Mouse (Mus musculus) Muller cell, postnatal 12 days (primary cell): ENCODE measurements around the gene Zmiz1.

Experiments used
- DNase-seq: peaks from one replicate; pipeline ENCODE4 v3.0.0-alpha.2; 2015; ENCODE audit errors: inconsistent ontology term

The Zmiz1 gene

DNA sequence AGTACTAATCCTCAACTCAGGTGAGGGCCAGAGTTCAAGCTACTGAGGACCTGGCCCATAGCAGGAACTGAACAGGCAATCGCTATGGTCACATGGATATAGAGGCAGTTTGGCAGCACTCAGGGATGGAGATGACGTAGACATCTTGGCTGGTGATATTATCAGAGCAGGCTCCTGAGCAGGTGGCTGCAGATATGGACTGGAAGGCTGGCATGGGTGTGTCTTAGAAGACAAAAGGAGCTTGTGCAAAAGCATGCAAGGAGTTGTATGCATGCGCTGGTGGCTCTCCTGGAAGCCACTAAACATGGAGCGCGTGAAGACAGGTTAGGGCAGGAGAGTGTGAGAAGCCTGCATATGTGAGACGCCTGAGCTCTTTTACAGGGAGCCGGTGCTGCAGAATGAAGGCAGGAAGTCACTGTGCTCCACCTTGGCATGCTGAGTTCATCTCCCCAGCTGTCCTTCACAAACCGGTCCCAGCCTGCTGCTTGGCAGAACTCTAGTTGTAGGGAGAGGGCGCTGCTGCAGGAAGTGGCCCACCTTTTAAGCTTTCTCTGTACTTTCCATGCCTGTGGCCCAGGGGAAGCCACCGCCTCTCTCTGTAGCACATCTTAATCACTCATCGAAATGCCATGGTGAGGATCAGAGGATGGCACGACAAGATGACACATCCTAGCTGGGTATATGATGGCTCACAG is 4.8 kb upstream of the Zmiz1 start:
- DNase-seq = no peak

DNA sequence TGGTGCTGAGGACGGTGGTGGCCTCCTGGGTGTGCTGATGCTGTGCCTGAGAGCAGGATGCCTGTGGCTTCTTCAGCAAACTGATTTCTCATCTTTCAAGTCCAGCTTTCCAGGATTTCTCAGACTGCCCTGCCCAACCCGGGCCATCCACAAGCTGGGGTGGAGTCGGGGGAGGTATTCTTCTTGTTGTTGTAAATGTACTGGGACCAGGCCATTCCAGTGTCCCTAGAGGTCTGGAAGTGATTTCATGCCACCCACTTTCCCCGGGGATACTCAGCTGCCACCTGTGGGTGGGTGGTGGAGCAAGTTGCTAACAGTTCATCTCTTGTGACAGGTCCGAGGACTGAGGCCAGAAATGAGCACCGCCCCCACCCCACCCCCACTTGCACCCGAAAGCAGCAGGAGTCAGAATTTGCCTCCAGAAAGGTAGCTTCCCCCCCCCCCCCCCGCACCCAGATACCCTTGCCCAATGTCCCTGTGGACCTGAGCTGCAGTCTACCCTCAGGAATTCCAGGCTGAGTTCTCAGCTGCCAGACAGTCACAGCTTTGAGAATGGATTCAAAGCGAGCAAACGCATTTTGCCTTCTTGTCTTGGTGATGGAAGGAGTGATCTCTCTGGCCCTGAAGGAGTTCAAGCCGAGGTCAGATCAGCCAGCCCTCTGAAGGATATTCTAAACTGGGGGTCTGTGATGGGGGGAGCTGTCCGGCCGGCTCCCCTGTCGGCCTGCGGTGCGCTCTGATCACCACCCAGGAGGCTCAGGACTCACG is 2.1 kb upstream of the Zmiz1 start:
- peak; percentile 84 for DNase-seq

DNA sequence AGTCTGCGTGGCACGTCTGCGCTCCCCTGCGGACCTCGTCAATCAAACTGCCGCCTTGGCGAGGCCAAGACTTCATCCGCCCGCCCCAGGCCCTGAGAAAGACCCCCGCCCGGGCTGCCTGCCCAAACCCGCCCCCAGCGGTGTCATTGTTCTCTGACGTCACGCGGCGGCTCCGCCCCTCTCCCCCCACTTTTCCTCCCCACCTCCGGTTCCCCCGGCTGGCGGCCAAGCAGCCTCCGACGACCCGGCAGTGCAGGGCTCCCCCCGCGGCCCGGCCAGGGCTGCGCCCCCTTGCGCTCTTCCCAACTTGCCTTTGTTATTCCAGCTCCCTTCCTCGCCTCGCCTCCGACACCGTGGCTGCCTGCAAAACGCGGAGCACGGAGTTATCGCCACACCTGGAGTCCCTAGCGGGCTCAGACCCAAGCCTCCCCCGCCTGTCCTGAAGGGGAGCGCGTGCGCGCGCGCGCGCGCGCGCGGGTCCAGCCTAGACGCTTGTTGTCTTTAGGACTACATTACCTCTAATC is 1.5 kb upstream of the Zmiz1 start:
- DNase-seq = peak; percentile 98

DNA sequence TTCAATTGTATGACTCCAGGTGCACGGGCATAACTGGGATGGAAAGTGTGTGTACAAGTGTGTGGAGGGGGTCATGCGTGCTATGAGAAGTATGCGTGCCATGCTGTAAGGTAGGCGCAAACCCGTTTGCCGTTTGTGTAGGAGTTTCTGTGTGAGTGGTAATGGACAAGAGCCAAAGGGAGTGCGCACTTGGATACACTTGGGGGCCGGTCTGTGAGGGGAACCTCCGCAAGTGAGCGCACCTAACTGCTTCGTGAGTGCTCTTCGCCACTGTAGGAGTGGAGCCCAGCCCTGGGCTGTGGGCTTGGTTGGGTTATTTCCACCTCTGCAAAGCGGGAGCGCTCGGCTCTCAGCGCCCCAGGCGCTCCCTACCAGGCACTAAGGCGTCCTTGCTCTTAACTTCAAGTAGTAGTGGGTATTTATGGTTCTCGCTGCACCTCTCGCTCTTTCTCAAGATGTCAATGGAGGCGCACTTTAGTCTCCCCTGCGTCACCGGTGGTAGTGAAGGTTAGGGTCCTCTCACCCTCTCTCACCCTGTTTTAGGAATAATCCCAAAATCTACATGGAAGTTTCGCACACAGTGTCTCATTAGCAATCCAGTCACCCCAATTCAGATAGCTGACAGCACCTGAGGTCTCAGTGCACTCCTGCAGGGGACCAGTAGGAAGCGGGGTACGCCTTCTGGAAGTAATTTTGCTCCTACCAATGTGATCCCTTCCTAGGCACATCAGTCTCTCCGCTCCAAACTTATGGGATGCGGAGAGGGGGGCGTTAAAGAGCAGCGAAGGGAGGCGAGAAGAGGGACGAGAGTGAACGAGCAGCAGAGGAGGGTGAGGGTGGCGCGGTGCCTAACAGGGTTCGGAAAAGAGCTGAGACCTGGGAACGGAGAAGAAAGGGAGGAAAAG is 622 bp upstream of the Zmiz1 start:
- DNase-seq = peak; percentile 68

DNA sequence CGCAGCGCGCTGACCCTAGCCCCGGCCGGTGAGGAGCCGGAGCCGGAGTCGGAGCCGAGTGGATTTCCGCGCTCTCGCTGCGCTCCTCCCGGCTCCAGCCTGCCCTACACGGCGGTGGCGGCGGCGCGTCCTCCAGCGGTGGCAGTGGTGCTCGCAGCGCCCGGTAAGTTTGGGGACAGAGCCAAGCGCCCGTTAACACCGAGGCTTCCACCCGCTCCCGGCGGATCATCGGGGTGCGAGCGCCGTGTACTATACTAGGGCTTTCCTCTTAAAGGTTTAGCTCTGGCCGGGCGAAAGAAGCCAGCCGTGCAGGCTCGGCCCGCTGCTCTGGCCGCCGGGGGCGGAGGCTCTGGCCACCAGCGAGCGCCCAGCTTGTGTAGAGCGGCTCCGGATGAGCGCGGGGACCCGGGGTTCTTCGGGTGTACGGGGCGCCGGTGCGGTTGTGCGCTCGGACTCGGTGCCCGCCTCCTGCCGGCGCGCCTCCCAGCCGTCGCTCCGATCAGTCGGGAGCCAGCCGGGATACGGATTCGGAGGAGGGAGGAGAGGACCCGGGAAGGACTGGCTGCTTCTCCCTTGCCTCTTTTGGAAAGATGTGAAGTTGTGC is 511 bp downstream of the Zmiz1 start:
- DNase-seq = no peak

DNA sequence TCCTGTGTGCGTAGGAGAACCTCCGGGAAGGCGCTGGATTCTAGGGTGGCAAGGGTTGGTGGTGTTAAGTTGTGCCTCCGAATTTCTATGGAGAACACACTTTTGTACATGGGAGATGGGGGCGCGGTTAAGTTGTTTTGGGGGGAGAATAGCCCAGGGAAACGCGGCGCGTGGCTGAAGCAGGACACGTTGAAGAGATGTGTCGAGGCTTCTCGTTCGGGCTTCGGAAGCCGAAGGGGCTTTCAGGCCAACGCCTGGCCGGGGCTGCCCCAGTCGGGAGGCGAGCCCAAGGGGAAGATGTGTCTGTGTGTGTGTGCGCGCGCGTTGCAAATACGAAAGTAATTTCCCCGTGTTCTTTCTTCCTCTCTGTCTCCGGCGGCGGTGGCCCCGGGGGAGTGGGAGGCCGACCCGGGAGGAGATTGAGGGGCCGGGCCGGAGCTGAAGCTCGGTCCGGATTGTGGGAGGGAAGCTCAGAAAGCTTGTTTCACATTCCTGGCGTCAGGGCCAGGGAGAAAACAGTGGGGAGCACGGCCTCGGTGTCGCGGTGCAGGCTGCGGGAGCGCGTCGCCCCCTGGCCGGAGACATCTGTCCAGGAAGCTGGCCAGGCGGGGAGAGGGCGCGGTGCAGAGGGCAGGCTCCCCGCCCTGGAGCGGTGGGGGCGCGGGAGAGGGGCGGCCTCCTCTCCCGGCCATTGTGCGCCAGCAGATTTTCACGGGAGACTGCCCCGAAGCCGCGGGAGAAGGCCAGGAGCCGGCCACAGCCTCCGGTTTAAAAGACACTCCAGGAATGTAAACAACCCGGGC is 1.2 kb downstream of the Zmiz1 start:
- DNase-seq = peak; percentile 95

DNA sequence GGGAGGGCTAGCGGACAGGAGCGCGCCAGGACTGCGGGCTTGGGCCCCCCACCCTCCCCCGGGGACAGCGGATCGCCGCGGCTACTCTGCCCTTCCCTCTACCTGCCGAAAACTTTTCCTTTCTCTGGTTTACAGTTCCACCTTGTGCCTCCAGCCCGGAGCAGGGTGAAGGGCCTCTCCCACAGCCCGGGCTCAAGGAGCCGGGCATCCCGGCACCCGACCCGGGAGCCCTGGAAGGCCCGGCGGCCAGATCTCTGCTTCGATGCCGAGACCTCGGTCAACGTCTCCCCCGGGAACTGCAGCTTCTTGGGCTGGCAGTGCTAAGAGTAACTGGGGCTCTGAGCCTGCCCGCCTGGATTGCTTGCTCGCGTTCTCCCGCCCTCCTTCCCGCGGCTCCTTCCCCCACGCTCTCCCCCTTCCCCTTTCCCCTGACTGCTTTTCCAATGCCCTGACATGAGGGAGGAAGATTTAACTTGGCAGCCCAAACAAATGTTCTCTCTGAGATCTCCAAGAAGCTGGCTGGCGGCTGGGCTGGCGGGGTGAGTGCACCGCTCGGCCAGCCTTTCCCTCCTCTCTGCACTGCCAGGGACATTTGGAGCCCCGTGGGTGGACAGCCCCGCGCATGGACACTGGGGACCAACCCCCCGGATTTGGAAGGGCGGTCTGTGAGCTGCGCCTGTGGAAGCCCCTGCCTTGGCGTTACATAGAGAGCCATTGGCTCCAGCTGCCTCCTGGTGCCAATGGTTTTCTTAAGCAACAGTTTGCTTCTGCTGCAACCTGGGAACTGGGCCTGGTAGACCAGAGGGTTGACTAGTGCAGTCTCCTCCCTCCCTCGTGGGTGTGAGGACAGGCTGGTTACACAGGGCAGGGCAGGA is 2.1 kb downstream of the Zmiz1 start:
- peak; percentile 87 for DNase-seq

DNA sequence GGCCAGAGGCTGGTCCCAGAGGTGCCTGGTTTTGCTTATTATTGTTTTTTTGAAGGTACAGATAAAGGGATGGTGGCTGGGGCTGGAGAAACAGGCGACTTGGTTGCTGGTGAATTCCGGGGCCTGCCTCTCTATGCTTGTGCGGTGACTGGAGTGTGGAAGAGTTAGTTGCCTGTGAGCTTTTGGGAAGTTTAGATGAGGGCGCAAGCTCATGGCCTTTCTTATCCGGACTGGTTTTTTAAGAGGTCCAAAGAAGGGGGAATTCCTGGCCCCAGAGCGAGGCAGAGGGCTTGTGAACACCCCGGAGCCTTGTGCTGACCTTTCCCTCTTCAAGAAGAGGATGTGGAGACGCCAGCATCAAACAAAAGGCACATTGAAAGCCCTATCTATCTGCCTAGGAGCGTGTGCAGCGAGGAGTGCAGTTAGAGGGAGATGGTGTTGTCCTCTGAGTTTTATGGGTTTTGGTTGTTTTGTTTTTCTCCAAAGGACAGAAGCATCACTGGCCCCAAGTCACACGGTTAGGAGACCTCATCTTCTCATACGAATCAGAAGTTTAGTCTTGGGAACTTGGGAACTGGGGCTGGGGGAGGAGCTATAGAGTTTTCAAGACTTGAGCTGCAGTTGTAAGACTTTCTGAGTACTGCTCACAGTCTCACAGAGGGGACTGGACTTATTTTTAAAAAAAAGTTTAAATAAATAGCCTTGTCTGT is 2.8 kb downstream of the Zmiz1 start:
- no peak for DNase-seq

DNA sequence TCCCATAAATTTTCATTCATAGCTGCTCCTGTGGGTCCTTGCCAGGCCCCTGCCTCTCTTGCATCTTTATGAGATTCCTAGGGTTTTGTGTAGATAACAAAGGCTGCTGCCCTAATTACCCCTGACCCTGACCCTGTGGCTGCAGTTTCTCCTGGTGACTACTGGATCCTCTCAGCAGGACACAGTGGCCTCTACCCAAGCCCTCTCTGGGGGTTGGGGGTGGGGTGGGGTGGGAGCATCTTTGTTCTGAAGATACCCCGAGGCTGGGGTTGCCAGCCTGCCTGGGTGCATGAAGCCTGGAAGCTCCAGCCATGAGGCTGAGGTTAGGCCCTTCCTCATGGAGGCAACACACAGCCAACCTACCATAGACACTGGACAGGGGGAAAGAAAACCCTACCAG is 4.0 kb downstream of the Zmiz1 start:
- DNase-seq = peak; percentile 64

DNA sequence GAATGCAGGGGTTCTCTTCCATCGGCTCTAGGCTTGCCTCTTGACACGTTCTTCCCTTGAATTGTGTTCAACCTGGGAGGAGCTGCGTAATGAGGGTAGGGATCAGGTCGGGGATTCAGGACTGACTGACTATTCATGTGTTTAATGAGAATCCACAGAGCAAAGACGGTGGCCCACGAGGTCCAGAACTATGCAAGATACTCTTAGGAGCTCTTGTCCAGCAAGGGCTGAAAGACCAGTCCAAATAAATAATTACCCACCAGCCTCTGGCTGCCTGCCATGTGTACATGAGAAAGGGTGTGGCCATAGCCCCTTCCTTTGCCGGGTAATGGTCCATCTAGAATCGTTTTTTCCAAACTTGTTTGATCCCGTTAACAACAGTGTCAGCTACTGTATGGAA is 4.9 kb downstream of the Zmiz1 start:
- no peak for DNase-seq

DNA sequence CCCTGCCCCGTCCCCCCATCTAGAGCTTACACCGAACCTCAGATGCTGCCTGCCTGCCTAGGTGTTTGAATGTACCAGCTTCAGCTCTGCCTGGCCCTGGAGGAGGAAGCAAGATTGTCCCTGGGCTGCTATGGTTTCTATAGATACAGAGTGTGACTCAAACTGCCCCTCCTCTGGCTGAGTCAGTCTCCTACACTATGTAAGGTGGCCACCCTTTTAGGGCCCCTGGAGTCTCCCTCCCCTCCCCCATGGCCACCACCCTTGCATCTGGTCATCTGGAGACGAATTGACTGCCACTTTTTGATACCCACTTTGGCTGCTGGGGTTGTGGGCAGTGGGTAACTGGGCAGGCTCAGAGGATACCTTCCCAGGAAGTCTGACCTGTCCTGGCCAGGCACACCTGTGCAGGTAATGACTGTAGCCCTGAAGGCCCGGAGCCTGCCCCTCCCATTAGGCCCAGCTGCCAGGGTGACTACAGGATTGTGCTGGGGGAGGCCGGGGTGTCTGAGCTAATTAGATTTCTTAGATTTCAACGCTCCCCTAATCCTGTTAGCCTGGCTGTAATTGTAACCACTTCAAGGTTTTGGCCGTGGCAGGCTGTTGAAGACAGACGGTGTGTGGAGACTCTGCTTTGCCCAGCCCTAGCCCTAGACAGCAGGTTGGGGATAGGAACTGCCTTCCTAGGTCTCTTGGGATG is 5.8 kb downstream of the Zmiz1 start:
- no peak for DNase-seq

DNA sequence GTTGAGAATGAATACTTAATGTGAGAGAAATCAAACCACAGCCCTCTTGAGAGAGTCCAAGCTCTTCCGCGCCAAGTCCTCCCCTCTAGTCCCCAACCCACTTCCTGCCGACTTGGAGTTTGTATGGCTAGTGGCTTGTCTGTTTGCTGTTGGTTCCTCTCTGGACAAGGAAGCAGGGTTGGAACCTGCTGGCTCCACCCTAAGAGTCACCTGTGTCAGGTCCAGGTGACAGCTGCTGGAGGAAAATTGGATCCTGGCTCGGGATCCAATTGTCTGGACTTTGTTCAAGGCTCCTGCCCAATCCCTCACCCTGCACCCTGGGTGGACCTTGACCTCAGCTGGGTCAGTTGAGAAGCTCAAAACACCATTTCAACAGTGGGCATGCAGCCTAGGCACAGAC is 7.4 kb downstream of the Zmiz1 start:
- no peak for DNase-seq

DNA sequence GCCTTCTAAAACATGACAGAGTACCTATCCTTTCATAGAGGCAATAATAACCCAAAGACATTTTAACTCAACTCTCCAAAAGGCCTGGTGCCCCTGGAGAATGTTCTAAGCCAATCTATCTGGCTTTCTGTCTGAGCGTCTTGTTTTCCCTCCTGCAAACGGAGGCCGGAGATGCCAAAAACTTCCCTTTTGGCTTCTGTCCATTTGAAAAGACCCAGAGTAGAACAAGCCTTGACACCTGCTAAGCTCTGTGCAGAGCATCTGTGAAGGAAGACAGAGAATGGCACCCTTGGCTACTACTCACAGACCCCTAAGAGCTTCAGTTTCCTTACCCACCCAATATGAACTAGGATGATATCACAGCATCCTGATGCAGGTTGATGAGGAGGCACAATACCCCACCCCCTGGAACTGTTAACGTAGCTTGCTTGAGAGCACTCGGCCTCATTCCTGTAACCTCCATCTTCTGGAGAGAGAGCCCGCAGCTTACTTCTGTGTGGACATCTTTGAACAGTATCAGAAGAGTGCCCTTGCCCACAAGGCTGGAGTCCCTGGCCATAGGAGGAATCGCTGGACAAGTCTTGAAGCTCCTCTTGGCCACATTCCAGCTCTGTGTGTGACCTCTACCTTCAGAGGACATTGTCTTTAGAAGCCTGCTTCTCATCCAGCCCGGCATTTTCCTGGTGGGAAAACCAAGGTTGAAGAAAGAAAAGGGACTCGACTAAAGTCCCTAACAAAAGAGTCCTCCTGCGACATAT is 9.1 kb downstream of the Zmiz1 start:
- DNase-seq = no peak

DNA sequence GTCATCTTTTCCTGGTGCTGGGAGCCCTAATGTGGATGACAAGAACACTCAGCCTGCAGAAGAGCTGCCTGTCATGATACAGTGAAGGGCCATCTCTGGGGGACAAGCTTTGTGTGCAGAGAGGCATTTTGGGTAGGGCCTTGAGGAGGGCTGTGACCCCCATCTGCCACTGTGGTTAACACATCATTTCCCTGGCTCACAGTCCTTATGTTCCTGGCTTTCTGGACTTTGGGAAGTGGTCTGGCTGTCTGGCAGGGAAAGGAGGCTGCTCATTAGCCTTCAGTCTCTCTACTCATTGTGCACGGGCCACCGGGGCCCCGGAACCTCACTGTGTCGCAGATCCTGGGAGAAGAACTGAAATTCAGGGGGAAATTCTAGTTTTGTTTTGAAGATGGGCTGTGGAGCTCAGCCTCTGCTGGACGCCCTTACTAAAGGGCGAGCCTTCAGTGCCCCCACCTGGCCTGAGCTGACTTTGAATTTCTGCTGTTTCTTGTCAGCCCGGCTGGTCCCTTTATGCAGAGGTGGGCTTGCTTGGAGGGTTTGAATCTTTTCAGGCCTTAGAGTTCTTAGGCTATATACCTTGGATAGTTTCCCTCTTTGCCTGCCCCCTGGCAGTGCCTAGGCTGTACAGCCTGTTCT is 10.0 kb downstream of the Zmiz1 start:
- DNase-seq = peak; percentile 71

DNA sequence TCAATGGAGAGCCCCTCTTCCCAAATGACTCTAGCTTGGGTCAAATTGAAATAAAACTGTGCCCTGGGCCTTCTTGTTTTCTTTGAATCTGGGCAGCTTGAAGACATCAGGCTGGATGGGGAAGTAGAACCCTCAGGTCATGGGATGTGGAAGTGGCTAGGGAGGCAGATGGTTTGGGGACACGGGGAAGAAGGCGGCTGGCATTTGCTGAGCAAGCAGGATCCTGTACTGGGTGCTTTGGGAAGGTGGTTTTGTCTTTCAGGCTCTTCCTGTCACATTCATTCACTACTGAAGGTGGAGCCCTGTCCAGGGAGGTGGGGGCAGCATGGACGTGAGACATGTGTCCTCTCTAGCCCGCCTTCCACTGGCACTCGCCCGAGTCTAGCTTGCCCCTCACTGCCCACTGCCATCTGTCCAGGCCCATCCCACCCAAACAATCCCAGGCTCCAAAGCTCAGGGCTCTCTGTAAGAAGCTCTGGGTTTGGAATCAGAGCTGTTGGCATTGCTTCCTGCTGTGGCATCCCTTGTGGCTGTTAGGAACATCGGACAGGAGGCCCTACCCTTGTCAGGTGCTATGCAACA is 11.3 kb downstream of the Zmiz1 start:
- no peak for DNase-seq

DNA sequence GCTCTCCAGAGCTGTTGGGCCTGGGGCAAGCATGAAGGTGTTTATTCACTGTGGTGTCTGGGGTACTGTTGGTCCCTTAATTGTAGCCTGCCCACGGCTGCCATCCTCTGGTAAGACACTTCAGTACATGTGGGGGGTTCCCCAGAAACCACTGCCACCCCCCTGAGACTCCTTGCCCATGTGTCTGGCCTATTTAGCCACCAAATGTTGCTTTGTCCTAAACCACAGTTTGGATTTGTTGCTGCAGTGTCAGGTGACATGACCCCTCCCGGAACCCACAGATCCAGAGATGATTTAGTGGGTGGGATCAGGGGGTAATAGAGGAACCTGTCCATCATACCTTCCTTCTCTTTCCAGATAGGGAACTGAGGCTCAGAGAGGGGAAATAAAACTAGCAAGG is 12.1 kb downstream of the Zmiz1 start:
- DNase-seq = no peak
